Mouse (Mus musculus) brain, embryonic 14.5 days (tissue): ENCODE results near the gene Coq8a. TPM values are rescaled to one million over a fixed set of nuclear protein-coding genes. Genes with fewer than 3 reads are reported as not detected.

ENCODE experiments used
- DNase-seq: peaks from one replicate; pipeline ENCODE4 v3.0.0-alpha.2; 2011; ENCODE audit warnings: low read depth
- CTCF ChIP-seq: fragments of 200-500 bp; IDR thresholded peaks from 2 replicates; pipeline ENCODE4 v1.5.1; 2012; ENCODE audit warnings: inconsistent platforms, mild to moderate bottlenecking, moderate library complexity, borderline replicate concordance; ENCODE audit not compliant: insufficient read depth, insufficient read length; ENCODE audit errors: extremely low read depth
- POLR2A ChIP-seq: fragments of 200-500 bp; IDR thresholded peaks from 2 replicates; pipeline ENCODE4 v1.6.1; 2012; ENCODE audit warnings: mild to moderate bottlenecking, inconsistent platforms, borderline replicate concordance; ENCODE audit not compliant: poor library complexity, insufficient read depth, insufficient read length, severe bottlenecking; ENCODE audit errors: extremely low read depth
- polyA plus RNA-seq: library from polyadenylated mRNA; depleted of rRNA; stranded (reverse); fragments of >200 nt; gene quantifications from 2 replicates; pipeline ENCODE4 v1.2.3, GENCODE M21; 2012

Gene Coq8a
- polyA plus RNA-seq, 1 experiment, result 3.2 TPM

- no peak for TF ChIP-seq POLR2A
- no peak for TF ChIP-seq CTCF
- DNase-seq, result no peak
Observed at GRCm38 (mm10) chr1:180181966-180182319, 17.5 kb downstream of the Coq8a start.

GRCm38 (mm10) chr1:180181304-180181965 lies 18.0 kb downstream of the Coq8a start:
- TF ChIP-seq CTCF, result no peak
- no peak for TF ChIP-seq POLR2A

GRCm38 (mm10) chr1:180179840-180180239 lies 19.6 kb downstream of the Coq8a start:
- DNase-seq, result no peak
- TF ChIP-seq CTCF (no peak), POLR2A (no peak)

More at GRCm38 (mm10) chr1:180181304-180181965, 18.0 kb downstream of the Coq8a start:
- DNase-seq, result no peak

GRCm38 (mm10) chr1:180179100-180179499 lies 20.3 kb downstream of the Coq8a start:
- TF ChIP-seq POLR2A (no peak), CTCF (no peak)
- DNase-seq, result no peak

DNA sequence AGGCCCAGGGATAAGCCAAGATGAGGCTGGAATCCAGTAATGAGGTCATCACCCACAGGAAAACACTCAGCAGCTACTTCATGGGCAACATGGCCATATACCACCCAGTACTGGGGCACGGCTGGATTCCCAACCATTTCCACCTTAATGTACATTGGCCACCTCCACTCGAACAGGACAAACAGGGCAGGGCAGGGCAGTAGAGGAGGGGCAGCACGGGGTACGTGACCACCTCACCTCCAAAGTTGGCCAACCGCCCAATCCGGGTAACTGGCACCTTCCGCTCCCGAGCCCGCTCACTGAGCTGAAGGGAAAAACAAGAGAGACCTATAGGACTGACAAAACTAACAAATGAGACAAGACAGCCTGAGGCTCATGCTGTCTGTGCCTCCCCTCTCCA lies 21.1 kb downstream of the Coq8a start:
- DNase-seq, result no peak
- TF ChIP-seq CTCF, result no peak
- TF ChIP-seq POLR2A, result no peak

DNA sequence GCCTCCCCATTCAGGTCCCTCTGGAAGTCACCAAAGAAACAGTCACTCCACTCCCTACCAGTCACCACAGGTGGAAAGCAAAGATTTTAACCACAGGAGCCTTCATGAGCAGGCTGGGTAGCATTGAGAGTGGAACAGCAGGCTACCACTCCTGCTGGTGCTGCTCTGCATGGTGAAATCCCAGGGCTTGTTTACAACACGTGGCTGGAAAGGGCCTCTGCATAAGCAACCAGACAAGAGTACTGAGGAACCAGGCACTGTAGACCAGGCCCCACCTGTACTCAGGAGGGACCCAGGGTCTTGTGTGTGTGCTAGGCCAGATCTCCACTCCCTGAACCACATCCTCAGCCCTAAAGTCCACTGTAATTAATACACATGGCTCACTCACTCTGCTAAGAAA lies 22.6 kb downstream of the Coq8a start:
- DNase-seq, result no peak
- TF ChIP-seq POLR2A (no peak), CTCF (no peak)

DNA sequence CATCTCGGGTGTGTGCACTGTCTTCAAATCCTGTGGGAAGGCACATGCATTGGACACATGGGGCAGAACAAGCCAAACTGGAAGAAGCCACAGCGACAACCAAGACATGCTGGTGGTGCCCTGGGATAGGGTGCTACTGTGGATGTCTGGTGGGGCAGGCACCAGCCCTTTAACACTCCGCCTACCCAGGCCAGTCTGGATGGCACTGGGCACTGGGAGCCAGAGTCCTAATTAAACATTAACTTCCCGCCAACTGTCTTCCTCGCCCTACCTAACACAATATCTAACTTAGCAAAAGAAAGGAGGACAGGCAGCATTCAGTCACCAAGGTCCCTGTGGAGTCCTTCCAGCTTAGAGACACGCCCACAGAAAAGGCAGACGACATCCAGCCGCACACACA lies 23.8 kb downstream of the Coq8a start:
- TF ChIP-seq POLR2A (no peak), CTCF (no peak)
- DNase-seq, result no peak

- TF ChIP-seq POLR2A, result no peak
- TF ChIP-seq CTCF, result peak; percentile 52; the same call in 1 of the 2 replicates
- peak; percentile 58 for DNase-seq
Observed at GRCm38 (mm10) chr1:180175167-180175566, 24.2 kb downstream of the Coq8a start.

DNA sequence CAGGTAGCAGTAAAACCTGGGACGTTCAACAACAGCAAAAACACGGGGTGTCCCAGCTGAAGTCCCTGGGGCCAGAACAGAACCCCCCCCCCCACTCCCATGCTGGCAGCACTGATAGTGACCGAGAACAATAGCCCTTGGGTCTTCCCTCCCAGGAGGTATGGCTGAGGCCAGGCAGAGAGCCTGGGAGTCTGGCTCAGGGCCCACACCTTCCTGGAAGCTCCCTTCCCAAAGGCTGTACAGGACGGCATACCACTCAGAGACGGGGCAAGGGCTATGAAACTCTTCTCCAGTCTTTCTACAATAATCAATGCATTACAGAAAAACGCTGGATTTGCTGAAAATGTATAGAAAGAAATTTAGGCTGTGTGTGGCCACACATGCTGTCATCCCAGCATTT lies 24.7 kb downstream of the Coq8a start:
- DNase-seq, result no peak
- TF ChIP-seq POLR2A, result no peak
- no peak for TF ChIP-seq CTCF

- no peak for DNase-seq
- TF ChIP-seq CTCF (no peak), POLR2A (no peak)
Observed at GRCm38 (mm10) chr1:180173017-180173416, 26.4 kb downstream of the Coq8a start.

DNA sequence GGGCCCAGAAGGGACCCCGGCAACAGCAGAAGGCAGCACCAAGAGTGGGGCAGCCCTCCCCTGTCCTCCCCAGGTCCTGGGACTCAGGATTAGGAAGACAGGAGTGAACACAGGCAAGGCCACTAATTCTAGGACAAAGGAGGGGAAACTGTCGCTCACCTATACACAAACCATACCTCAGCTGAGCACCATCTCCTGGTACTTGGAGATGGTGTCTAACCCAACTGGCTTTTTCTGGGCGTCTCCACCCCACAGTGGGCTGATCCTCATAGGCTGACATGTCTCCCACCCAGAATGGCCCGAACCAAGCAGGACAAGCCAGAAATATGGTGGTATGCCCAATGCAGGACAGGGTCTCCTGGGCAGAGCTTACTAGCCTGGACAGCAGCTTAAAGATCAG lies 26.8 kb downstream of the Coq8a start:
- DNase-seq, result no peak
- no peak for TF ChIP-seq CTCF
- no peak for TF ChIP-seq POLR2A

GRCm38 (mm10) chr1:180171883-180172282 lies 27.5 kb downstream of the Coq8a start:
- DNase-seq, result no peak
- no peak for TF ChIP-seq POLR2A
- TF ChIP-seq CTCF, result no peak

DNA sequence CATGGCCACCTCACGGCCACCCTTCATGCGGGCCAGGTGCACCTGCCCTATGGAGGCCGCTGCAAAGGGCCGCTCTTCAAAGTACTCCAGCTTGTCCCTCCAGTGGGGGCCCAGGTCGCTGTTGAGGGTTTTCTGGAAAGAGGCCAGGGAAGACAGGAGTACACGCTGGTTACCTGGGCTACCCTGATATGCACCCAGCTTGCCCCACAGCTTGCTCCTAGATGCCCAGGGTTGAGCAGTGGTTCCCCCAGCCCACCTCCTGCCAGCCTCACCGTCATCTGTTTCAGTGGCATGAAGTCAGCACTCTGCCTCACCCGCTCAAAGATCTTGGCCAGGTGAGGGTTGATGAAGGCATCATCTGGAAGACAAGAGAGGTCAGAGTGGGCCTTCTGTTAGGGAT lies 29.3 kb downstream of the Coq8a start:
- TF ChIP-seq POLR2A (no peak), CTCF (no peak)
- no peak for DNase-seq

DNA sequence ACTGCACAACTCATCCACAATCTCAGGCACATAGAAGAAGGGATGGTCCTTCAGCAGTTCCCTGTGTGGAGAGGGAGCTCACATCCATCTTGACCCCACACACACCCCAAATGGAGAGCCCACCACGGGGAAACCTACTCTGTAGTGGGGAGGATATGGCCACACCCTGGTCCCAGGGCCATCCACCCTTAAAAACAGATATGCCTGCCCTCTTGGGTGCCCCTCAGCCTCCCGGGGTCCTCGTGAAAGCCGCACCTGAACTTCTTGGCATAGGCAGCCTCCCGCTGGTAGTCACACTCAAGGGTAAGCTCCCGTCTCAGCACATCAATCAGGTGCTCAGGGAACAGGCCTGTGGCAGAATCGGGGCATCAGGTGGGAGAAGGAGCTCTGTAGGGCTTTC lies 30.2 kb downstream of the Coq8a start:
- no peak for TF ChIP-seq CTCF
- no peak for TF ChIP-seq POLR2A
- no peak for DNase-seq
